ENCODE assay signal across 31 mouse cellular contexts in the genomic region with DNA sequence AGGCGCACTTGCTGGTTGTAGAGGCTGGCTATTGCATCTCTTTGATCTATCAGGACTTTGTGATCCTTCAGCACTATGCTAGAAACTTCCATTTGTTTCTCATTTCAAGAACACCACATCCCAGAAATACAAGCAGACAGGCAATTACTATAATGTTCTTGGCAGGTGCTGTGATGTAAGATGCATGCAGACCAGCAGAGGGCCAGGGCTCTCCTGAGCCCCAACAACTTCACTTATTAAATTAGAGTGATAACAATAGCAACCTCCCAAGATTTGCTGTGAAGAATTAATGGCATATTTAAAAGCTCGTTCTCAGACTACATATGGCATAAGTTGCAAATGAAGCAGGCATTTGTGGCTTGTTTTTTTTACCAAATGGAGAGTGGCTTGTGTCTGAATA. TPM values are rescaled to one million over a fixed set of nuclear protein-coding genes. Genes with fewer than 3 reads are reported as not detected.
DNase-seq lines count a peak whose midpoint lies in the region; ATAC-seq and TF ChIP-seq lines count a peak whose summit lies in the region.
"Had no signal": no experiment of that assay in that cellular context is flagged by ENCODE, and none has a peak within 500 bp of the region (broad histone marks: within the 10 kb centered on the region; RNA-seq: fewer than 3 reads in every experiment).

No protein-coding gene starts in this region.

- H3K27me3 ChIP-seq in intestine, postnatal 0 days (replicated peaks; ENCODE audit: control insufficient read depth, insufficient read depth, low read length): no peaks in the 10 kb centered on the region
- no peaks in the 10 kb centered on the region for H3K27me3 ChIP-seq in intestine, embryonic 16.5 days (replicated peaks; ENCODE audit: control insufficient read depth, insufficient read depth, low read length)
- H3K27me3 ChIP-seq in lung, postnatal 0 days (replicated peaks; ENCODE audit: insufficient read depth, low read length): no peaks in the 10 kb centered on the region
- H3K27me3 ChIP-seq: embryonic facial prominence, embryonic 15.5 days; forebrain, embryonic 13.5 days; hindbrain, embryonic 12.5 days; kidney, embryonic 15.5 days; limb, embryonic 12.5 days; neural tube, embryonic 13.5 days had no signal

- H3K4me1 ChIP-seq in intestine, postnatal 0 days (replicated peaks; ENCODE audit: control insufficient read depth, insufficient read depth, low read length): no peaks in the 10 kb centered on the region
- H3K4me1 ChIP-seq in intestine, embryonic 16.5 days (ENCODE audit: control insufficient read depth, insufficient read depth, low read length): no peaks in the 10 kb centered on the region
- no peaks in the 10 kb centered on the region for H3K4me1 ChIP-seq in lung, postnatal 0 days (ENCODE audit: insufficient read depth, low read depth, low read length)
- no peaks in the 10 kb centered on the region for H3K4me1 ChIP-seq in lung, adult 2 months (ENCODE audit: control insufficient read depth, insufficient read depth, low read length)
- H3K4me1 ChIP-seq: embryonic facial prominence, embryonic 15.5 days; forebrain, embryonic 13.5 days; hindbrain, embryonic 12.5 days; kidney, embryonic 15.5 days; limb, embryonic 12.5 days; neural tube, embryonic 13.5 days had no signal

- H3K36me3 ChIP-seq in intestine, postnatal 0 days (ENCODE audit: control insufficient read depth, insufficient read depth): no peaks in the 10 kb centered on the region
- H3K36me3 ChIP-seq in intestine, embryonic 16.5 days (ENCODE audit: control insufficient read depth, insufficient read depth, low read length): no peaks in the 10 kb centered on the region
- H3K36me3 ChIP-seq in lung, postnatal 0 days (ENCODE audit: insufficient read depth, low read length): no peaks in the 10 kb centered on the region
- H3K36me3 ChIP-seq: embryonic facial prominence, embryonic 15.5 days; hindbrain, embryonic 12.5 days; kidney, embryonic 15.5 days; limb, embryonic 12.5 days; neural tube, embryonic 13.5 days had no signal

- ATAC-seq in intestine, postnatal 0 days: no peak
- ATAC-seq in intestine, embryonic 16.5 days: no peak
- ATAC-seq in lung, postnatal 0 days: no peak
- ATAC-seq: forebrain, embryonic 13.5 days had no signal

- WGBS in intestine, postnatal 0 days: 74% methylated on average over 2 of the region's 2 CpGs
- WGBS in intestine, embryonic 16.5 days: 72% methylated on average over 2 of the region's 2 CpGs
- WGBS in lung, postnatal 0 days: 73% methylated on average over 2 of the region's 2 CpGs
- 78% methylated on average over 2 of the region's 2 CpGs for WGBS in lung, adult 2 months

- no peak overlapping the region for H3K9ac ChIP-seq in intestine, postnatal 0 days (ENCODE audit: low read depth, low read length)
- H3K9ac ChIP-seq in intestine, embryonic 16.5 days (ENCODE audit: low read depth, low read length): no peak overlapping the region
- H3K9ac ChIP-seq in lung, postnatal 0 days (replicated peaks; ENCODE audit: low read depth): no peak overlapping the region
- H3K9ac ChIP-seq: embryonic facial prominence, embryonic 15.5 days; forebrain, embryonic 13.5 days; hindbrain, embryonic 12.5 days; kidney, embryonic 15.5 days; limb, embryonic 12.5 days; neural tube, embryonic 13.5 days had no signal

- TF ChIP-seq CTCF in intestine, postnatal 0 days (IDR thresholded peaks at IDR 0.05; ENCODE audit: low read depth): peak; percentile 27; the same call in 1 of the 2 replicates
- peak; percentile 27; the same call in 1 of the 2 replicates for TF ChIP-seq CTCF in lung, postnatal 0 days (IDR thresholded peaks at IDR 0.05)
- TF ChIP-seq CTCF in lung, adult 2 months (IDR thresholded peaks at IDR 0.05; ENCODE audit: insufficient read depth, low read length): no peak
- TF ChIP-seq CTCF in brain, embryonic 14.5 days (IDR thresholded peaks at IDR 0.05; ENCODE audit: borderline replicate concordance, extremely low read depth, insufficient read depth, insufficient read length): peak; percentile 33; the same call in 1 of the 2 replicates

- no peak overlapping the region for H3K4me3 ChIP-seq in intestine, postnatal 0 days (ENCODE audit: low read depth, low read length)
- no peak overlapping the region for H3K4me3 ChIP-seq in intestine, embryonic 16.5 days (ENCODE audit: low read length)
- H3K4me3 ChIP-seq in lung, postnatal 0 days (ENCODE audit: low read depth, low read length): no peak overlapping the region
- no peak overlapping the region for H3K4me3 ChIP-seq in lung, adult 2 months (replicated peaks; ENCODE audit: extremely low read depth, low read depth, low read length)
- H3K4me3 ChIP-seq: embryonic facial prominence, embryonic 15.5 days; forebrain, embryonic 13.5 days; gastrocnemius, adult 2 months; hindbrain, embryonic 12.5 days; kidney, embryonic 15.5 days; limb, embryonic 12.5 days; neural tube, embryonic 13.5 days had no signal

- no peak for TF ChIP-seq EP300 in lung, postnatal 0 days (IDR thresholded peaks at IDR 0.05)

- H3K4me2 ChIP-seq in intestine, postnatal 0 days (replicated peaks; ENCODE audit: low read depth): no peak overlapping the region
- no peak overlapping the region for H3K4me2 ChIP-seq in intestine, embryonic 16.5 days (ENCODE audit: low read depth, low read length)
- no peak overlapping the region for H3K4me2 ChIP-seq in lung, postnatal 0 days (replicated peaks; ENCODE audit: low read depth, low read length)
- H3K4me2 ChIP-seq: embryonic facial prominence, embryonic 15.5 days; forebrain, embryonic 13.5 days; heart, embryonic 11.5 days; hindbrain, embryonic 12.5 days; kidney, embryonic 15.5 days; limb, embryonic 12.5 days; neural tube, embryonic 13.5 days had no signal

- TF ChIP-seq POLR2A in lung, adult 2 months (IDR thresholded peaks at IDR 0.05; ENCODE audit: borderline replicate concordance, extremely low read depth, low read depth, low read length): no peak
- TF ChIP-seq POLR2A in brain, embryonic 14.5 days (IDR thresholded peaks at IDR 0.05; ENCODE audit: borderline replicate concordance, extremely low read depth, insufficient read depth, insufficient read length, poor library complexity, severe bottlenecking): no peak

- no peak overlapping the region for H3K27ac ChIP-seq in intestine, postnatal 0 days (ENCODE audit: low read depth, low read length)
- H3K27ac ChIP-seq in intestine, embryonic 16.5 days (ENCODE audit: low read length): no peak overlapping the region
- H3K27ac ChIP-seq in lung, postnatal 0 days (ENCODE audit: low read length): no peak overlapping the region
- H3K27ac ChIP-seq: embryonic facial prominence, embryonic 15.5 days; forebrain, embryonic 13.5 days; gastrocnemius, adult 2 months; hindbrain, embryonic 12.5 days; kidney, embryonic 15.5 days; limb, embryonic 12.5 days; neural tube, embryonic 13.5 days had no signal

- no peak for DNase-seq in lung, postnatal 0 days (ENCODE audit: low spot score)
- no peak for DNase-seq in lung, adult 2 months
- peak; percentile 29 for DNase-seq in brain, embryonic 14.5 days (ENCODE audit: low read depth)
- DNase-seq in thymus, postnatal 36 days: no peak
- DNase-seq: adrenal gland, adult 8-10 months; B cell, adult 2 months; cerebellum, adult 11 months; cerebellum, adult 9-11 months; embryo, embryonic 11 days; gastrocnemius, adult 2 months; gastrocnemius, postnatal 36 days; heart, adult 18-20 months; heart, postnatal 36 days; kidney, adult 18-20 months; kidney, postnatal 4 days; lung, postnatal 14 days; right cerebral cortex, postnatal 4 days; thymus, adult 2 months had no signal

- H3K9me3 ChIP-seq in intestine, postnatal 0 days (ENCODE audit: control insufficient read depth): no peaks in the 10 kb centered on the region
- no peaks in the 10 kb centered on the region for H3K9me3 ChIP-seq in intestine, embryonic 16.5 days (ENCODE audit: control insufficient read depth, low read length)
- H3K9me3 ChIP-seq in lung, postnatal 0 days (ENCODE audit: low read length): no peaks in the 10 kb centered on the region
- H3K9me3 ChIP-seq: embryonic facial prominence, embryonic 15.5 days; forebrain, embryonic 13.5 days; hindbrain, embryonic 12.5 days; kidney, embryonic 15.5 days; neural tube, embryonic 13.5 days had no signal

RNA-seq across cellular contexts. Expression of gene Trim42, which starts 38.4 kb away (rescaled TPM):
- not detected in 2 replicates for polyA plus RNA-seq in intestine, postnatal 0 days (2015; fragmentation: Nextera tagmentation; extraction: Ambion mirVana)
- not detected in 2 replicates for polyA plus RNA-seq in intestine, embryonic 16.5 days (2015; fragmentation: Nextera tagmentation; extraction: Ambion mirVana)
- polyA plus RNA-seq in lung, postnatal 0 days (2015; fragmentation: Nextera tagmentation; extraction: Ambion mirVana): not detected in 2 replicates
- polyA plus RNA-seq in lung, adult 2 months (2012; rRNA removed): not detected in 2 replicates
- not detected in 2 replicates for polyA plus RNA-seq in brain, embryonic 14.5 days (2012; rRNA removed)
- polyA plus RNA-seq: embryonic facial prominence, embryonic 15.5 days; forebrain, embryonic 13.5 days; heart, embryonic 11.5 days; heart, embryonic 16.5 days; hindbrain, embryonic 12.5 days; kidney, embryonic 15.5 days; limb, embryonic 12.5 days; liver, adult 2 months; liver, embryonic 16.5 days; neural tube, embryonic 13.5 days; spleen, adult 2 months; thymus, adult 2 months had no signal
